Mouse (Mus musculus): ENCODE measurements around the gene Wtip.

GRCm38 (mm10) chr7:34109190-34109589 is 23.9 kb downstream of the Wtip start:
- TF ChIP-seq CTCF (IDR thresholded peaks at IDR 0.05; ENCODE audit: extremely low read depth, insufficient read depth, low read length): no peak
- no peak for TF ChIP-seq POLR2A (IDR thresholded peaks at IDR 0.05; ENCODE audit: extremely low read depth, insufficient read depth, low read length)
